Mouse (Mus musculus) liver, embryonic 15.5 days (tissue): ENCODE results near the gene Plcb4. TPM values are rescaled to one million over a fixed set of nuclear protein-coding genes. Genes with fewer than 3 reads are reported as not detected.

Source experiments
- ATAC-seq: fragments of 200-750 bp; cut with Nextera tagmentation; 2 replicates; pipeline ENCODE4 v1.8.0; 2017; ENCODE audit warnings: moderate number of reproducible peaks, mild to moderate bottlenecking, moderate library complexity; ENCODE audit not compliant: insufficient read depth
- H3K27ac ChIP-seq: fragments of 300-500 bp; sonication (generic); replicated peaks from 2 replicates; pipeline ENCODE4 v1.5.1; 2015; ENCODE audit warnings: mild to moderate bottlenecking, inconsistent platforms
- H3K27me3 ChIP-seq: fragments of 300-500 bp; sonication (generic); 2 replicates; pipeline ENCODE4 v1.6.1; 2015; ENCODE audit warnings: mild to moderate bottlenecking, inconsistent platforms
- H3K36me3 ChIP-seq: fragments of 300-500 bp; sonication (generic); replicated peaks from 2 replicates; pipeline ENCODE4 v1.6.1; 2015; ENCODE audit warnings: moderate library complexity, mild to moderate bottlenecking, inconsistent platforms
- H3K4me1 ChIP-seq: fragments of 300-500 bp; sonication (generic); replicated peaks from 2 replicates; pipeline ENCODE4 v1.6.1; 2015; ENCODE audit warnings: inconsistent platforms
- H3K4me2 ChIP-seq: fragments of 300-500 bp; sonication (generic); 2 replicates; pipeline ENCODE4 v1.6.1; 2015; ENCODE audit warnings: moderate library complexity, mild to moderate bottlenecking, inconsistent platforms
- H3K4me3 ChIP-seq: fragments of 300-500 bp; sonication (generic); replicated peaks from 2 replicates; pipeline ENCODE4 v1.5.1; 2015; ENCODE audit warnings: mild to moderate bottlenecking, inconsistent platforms
- H3K9ac ChIP-seq: fragments of 300-500 bp; sonication (generic); 2 replicates; pipeline ENCODE4 v1.6.1; 2015; ENCODE audit warnings: moderate library complexity, mild to moderate bottlenecking, inconsistent platforms
- H3K9me3 ChIP-seq: fragments of 300-500 bp; sonication (generic); replicated peaks from 2 replicates; pipeline ENCODE4 v1.6.1; 2016; ENCODE audit warnings: inconsistent platforms
- WGBS: fragments of 180-500 bp; shearing (Covaris S2); methylation state at CpG from one replicate; pipeline ENCODE4 v1.1.7; 2015; ENCODE audit warnings: mixed read lengths; ENCODE audit not compliant: insufficient replicate concordance; 5-methylcytosine and 5-hydroxymethylcytosine counted together
- polyA plus RNA-seq: library from polyadenylated mRNA; unstranded; fragments of >200 nt; fragmentation: Nextera tagmentation; extraction: Ambion mirVana; gene quantifications from 2 replicates; pipeline ENCODE4 v1.2.1, GENCODE M21; 2015

Plcb4 gene
- polyA plus RNA-seq, 1 experiment from 2014 or later = 1.6 TPM

DNA sequence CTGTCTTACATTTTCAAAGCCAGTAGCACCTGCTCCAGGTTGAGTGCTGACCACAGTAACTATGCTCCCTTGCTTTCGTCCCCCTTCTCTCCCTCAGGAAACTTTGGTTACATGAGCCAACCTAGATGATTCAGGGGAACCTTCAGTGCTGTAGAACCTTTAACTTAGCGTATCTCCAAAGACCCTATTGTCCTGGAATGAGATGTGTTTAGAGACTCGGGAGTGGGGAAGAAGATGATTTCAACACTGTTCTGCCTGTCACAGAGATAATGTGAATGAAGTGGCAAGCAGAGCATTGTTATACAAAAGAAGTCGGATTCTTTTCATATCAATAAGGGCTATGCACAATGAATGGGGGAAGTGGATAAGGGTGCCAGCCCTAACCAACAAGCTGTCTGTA is 10.8 kb upstream of the Plcb4 start:
- Histone ChIP-seq H3K4me1 (no peaks in the 10 kb centered on the region), H3K4me2 (no peak overlapping the region), H3K27me3 (no peaks in the 10 kb centered on the region), H3K36me3 (no peaks in the 10 kb centered on the region), H3K9ac (no peak overlapping the region), H3K4me3 (no peak overlapping the region), H3K9me3 (no peaks in the 10 kb centered on the region), H3K27ac (no peak overlapping the region)
- no peak for ATAC-seq
- 40% methylated on average over 4 of the region's 4 CpGs for WGBS

DNA sequence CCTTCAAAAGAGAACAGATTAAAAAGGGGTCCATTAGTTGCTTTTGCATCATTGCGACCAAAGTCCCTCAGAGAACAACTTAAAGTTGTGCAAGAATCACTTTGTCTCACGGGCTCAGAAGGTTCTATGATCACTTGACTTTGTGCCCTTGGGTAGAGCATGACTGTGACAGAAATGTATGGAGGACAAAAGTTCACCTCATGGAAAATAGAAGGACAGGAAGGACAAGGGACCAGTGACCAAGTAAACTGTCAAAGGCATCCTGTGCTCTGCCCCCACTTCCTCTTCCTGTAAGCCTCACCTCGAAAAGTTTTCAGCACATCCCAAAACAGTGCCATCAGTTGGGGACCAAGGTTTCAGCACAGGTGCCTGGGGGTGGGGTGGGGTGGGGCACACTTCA is 7.9 kb upstream of the Plcb4 start:
- Histone ChIP-seq H3K9ac (no peak overlapping the region), H3K27me3 (no peaks in the 10 kb centered on the region), H3K4me1 (no peaks in the 10 kb centered on the region), H3K4me3 (no peak overlapping the region), H3K27ac (no peak overlapping the region), H3K4me2 (no peak overlapping the region), H3K9me3 (no peaks in the 10 kb centered on the region), H3K36me3 (no peaks in the 10 kb centered on the region)
- 47% methylated on average over 3 of the region's 3 CpGs for WGBS
- ATAC-seq = no peak

DNA sequence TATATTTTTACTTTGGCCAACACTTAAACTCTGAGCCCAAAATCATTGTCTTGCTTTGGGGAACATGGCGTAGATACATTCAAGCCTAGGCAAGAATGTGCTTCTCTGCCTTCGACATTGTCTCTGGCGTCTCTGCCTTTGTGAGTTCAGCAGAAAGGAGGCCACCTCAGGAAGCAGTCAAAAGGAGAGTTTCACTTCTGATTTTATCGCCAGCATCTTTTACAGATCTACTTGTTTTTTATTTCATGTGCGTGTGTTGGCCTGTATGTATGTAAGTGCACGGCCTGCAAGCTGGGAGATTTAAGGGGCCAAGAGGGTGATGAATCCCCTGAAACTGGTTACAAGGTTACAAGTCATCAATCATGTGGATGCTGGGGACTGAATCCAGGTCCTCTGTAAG is 6.8 kb upstream of the Plcb4 start:
- Histone ChIP-seq H3K27me3 (no peaks in the 10 kb centered on the region), H3K36me3 (no peaks in the 10 kb centered on the region), H3K27ac (no peak overlapping the region), H3K9me3 (no peaks in the 10 kb centered on the region), H3K4me2 (no peak overlapping the region), H3K4me1 (no peaks in the 10 kb centered on the region), H3K9ac (no peak overlapping the region), H3K4me3 (no peak overlapping the region)
- ATAC-seq = no peak
- 70% methylated on average over 6 of the region's 6 CpGs for WGBS

DNA sequence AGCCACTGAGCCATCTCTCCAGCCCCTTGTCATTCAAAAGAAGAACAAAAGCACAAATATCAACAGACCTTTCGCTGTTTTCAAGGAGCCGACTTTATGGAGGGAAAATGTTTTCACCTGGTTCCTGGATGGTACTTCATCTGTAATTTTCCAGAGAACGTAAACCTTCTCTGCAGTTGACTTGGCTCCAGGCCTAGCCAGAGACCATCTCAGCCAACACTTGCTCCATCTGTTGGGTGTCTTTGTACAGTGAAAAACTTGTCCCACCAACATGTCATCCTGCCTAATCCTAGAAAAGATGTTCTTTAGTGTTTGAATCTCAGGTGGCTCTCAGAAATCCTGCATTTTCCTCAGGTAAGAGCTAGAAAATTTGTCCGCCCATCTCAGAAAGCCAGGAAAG is 6.4 kb upstream of the Plcb4 start:
- Histone ChIP-seq H3K36me3 (no peaks in the 10 kb centered on the region), H3K4me2 (no peak overlapping the region), H3K27ac (no peak overlapping the region), H3K9ac (no peak overlapping the region), H3K4me1 (no peaks in the 10 kb centered on the region), H3K27me3 (no peaks in the 10 kb centered on the region), H3K9me3 (no peaks in the 10 kb centered on the region), H3K4me3 (no peak overlapping the region)
- no peak for ATAC-seq
- 73% methylated on average over 4 of the region's 4 CpGs for WGBS

DNA sequence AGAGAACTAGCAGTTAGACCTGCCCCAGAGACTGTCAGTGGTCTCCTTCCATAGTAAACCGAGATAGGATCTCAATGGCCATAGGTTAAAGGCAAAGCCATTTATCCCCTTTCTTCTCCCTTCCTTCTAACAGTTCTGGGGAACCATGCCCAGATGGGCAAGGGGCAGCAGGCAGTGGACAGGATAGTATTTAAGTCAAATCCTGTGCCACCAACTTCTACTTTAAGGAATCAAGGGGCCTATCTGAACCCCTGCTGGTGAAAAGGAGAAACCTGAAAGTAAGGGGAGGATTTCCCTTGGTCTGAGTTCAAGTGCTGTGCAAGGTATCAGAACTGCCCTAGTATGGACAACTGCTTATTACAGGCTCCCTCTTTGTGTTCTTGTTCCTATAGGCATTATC is 2.9 kb upstream of the Plcb4 start:
- Histone ChIP-seq H3K9me3 (no peaks in the 10 kb centered on the region), H3K9ac (no peak overlapping the region), H3K4me1 (no peaks in the 10 kb centered on the region), H3K4me3 (no peak overlapping the region), H3K36me3 (no peaks in the 10 kb centered on the region), H3K27me3 (peaks cover 16% of the 10 kb centered on the region), H3K4me2 (no peak overlapping the region), H3K27ac (no peak overlapping the region)
- 39% methylated on average over 1 of the region's 1 CpGs for WGBS
- ATAC-seq = no peak

DNA sequence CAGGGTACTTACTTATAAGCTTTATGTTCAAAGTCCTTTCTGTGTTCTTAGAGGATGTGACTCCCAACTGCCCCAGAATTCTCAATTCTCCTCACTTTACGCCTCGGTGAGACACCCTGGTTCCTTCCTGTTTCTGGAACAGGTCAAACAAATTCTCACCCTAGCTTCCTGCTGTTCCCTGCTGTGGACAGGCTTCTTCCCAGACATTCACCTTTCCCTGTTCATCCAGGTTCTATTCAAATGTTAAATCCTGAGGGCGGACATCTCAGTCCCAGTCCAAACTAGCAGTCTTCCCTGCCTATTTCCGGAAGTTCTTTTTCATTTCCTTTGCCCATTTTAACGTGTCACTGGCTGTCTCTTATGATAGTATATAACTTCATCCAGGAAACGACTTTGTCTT is 2.2 kb upstream of the Plcb4 start:
- Histone ChIP-seq H3K9ac (no peak overlapping the region), H3K27ac (no peak overlapping the region), H3K4me1 (no peaks in the 10 kb centered on the region), H3K9me3 (no peaks in the 10 kb centered on the region), H3K36me3 (no peaks in the 10 kb centered on the region), H3K4me3 (no peak overlapping the region), H3K27me3 (peaks cover 16% of the 10 kb centered on the region), H3K4me2 (no peak overlapping the region)
- whole genome bisulfite sequencing = 41% methylated on average over 6 of the region's 6 CpGs
- ATAC-seq = no peak

DNA sequence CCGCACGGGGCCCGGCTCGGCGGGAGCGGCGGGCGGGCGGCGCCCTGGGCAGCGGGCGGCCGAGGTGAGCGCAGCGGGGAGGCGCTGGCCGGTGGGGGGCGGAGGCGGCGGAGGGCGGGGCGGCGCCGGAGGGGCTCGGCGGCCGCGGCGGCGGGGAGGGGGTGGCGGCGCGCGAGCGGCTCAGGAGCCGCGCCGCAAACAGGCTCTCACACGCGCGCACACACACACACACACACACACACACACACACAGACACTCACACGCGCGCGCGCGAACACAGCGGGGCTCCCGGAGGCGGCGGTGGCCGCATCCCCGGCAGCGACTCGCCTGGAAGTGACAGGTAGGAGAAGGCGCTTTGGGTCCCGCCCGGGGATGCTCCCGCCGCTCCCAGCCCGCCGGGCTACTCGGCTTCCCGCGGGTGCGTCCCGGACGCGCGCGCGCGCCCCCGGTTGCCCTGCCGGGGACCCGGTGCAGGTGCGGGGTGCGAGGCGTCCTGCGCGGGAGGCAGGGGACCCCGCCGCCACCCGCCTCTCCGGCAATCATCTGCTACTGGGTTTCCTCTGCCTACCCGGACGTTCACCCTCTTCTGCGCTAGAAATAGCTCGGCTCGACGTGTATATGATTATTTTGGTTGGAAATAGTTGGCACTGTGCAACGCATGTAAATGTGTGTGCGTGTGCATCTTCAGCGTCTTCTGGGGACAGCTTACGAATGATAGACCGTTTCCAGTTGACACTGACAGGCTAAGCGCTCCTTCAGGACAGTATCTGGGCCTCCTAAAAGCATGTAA is 775 bp downstream of the Plcb4 start:
- Histone ChIP-seq H3K9me3 (no peaks in the 10 kb centered on the region), H3K4me2 (peak overlapping the region; percentile 79), H3K27me3 (peaks cover 16% of the 10 kb centered on the region), H3K4me1 (no peaks in the 10 kb centered on the region), H3K27ac (peak overlapping the region; percentile 77), H3K4me3 (peak overlapping the region; percentile 67), H3K36me3 (no peaks in the 10 kb centered on the region), H3K9ac (peak overlapping the region; percentile 66)
- 1% methylated on average over 63 of the region's 97 CpGs for WGBS
- ATAC-seq = peak; percentile 70

DNA sequence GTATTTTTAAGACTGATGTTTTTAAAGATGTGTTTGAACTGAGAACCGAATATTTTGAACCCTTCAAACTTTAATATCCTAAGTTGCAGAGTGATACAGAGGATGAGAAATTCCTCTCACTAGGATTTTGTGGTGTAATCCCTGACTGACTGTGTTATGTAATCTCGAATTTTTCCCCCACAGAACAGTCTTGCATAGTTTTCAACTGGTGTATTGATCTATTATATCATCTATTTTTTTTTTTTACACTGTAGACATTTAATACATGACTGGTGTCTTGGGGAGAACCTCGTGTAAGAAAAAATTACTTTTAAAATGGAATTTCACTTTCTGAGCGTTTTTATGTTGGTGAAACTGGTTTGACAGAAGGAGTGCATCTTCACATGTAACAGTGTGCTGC is 2.0 kb downstream of the Plcb4 start:
- no peaks in the 10 kb centered on the region for H3K9me3 ChIP-seq
- no peak overlapping the region for H3K4me3 ChIP-seq
- H3K27me3 ChIP-seq = peaks cover 16% of the 10 kb centered on the region
- H3K4me1 ChIP-seq = no peaks in the 10 kb centered on the region
- 41% methylated on average over 4 of the region's 4 CpGs for WGBS
- no peaks in the 10 kb centered on the region for H3K36me3 ChIP-seq
- no peak overlapping the region for H3K27ac ChIP-seq
- H3K9ac ChIP-seq = no peak overlapping the region
- no peak for ATAC-seq
- H3K4me2 ChIP-seq = no peak overlapping the region

DNA sequence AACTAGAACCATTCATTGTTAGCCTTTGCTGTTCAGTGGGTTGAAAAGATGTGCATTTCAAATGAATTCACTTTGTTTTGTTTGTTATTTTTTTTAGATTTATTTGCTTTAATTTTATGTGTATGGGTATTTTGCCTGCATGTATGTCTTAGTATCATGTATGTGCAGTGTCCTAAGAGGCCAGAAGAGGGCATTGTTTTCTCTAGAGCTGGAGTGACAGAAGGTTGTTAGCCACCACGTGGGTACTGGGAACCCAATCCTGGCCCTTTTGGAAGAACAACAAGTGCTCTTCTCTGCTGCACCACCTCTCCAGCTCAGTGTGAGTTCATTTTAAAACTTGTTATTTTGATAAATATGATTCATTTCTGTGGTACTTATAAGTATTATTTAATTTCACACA is 5.0 kb downstream of the Plcb4 start:
- Histone ChIP-seq H3K4me2 (no peak overlapping the region), H3K4me1 (no peaks in the 10 kb centered on the region), H3K4me3 (no peak overlapping the region), H3K9ac (no peak overlapping the region), H3K27ac (no peak overlapping the region), H3K36me3 (no peaks in the 10 kb centered on the region), H3K9me3 (no peaks in the 10 kb centered on the region), H3K27me3 (peaks cover 16% of the 10 kb centered on the region)
- no peak for ATAC-seq
- WGBS = 53% methylated on average over 1 of the region's 1 CpGs

DNA sequence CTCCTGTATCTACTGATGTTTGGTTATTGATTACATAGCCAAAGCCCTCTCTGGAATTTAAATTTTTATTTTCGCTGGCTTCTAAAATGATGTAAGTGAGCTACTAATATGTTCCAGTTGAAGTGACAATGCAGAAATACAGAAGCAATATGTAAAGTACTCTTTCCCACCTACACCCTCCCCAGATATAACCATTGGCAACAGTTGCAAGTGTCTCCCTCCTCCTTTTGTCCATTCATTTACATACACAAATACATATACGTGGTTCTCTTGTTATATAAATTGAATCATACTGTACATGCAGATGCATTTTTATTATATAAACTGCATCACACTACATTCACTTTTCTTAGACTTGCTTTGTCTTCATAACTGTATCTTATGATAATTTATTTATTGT is 8.7 kb downstream of the Plcb4 start:
- Histone ChIP-seq H3K9ac (no peak overlapping the region), H3K9me3 (no peaks in the 10 kb centered on the region), H3K36me3 (no peaks in the 10 kb centered on the region), H3K4me3 (no peak overlapping the region), H3K4me2 (no peak overlapping the region), H3K4me1 (no peaks in the 10 kb centered on the region), H3K27ac (no peak overlapping the region), H3K27me3 (no peaks in the 10 kb centered on the region)
- no peak for ATAC-seq
- WGBS = 67% methylated on average over 2 of the region's 2 CpGs

DNA sequence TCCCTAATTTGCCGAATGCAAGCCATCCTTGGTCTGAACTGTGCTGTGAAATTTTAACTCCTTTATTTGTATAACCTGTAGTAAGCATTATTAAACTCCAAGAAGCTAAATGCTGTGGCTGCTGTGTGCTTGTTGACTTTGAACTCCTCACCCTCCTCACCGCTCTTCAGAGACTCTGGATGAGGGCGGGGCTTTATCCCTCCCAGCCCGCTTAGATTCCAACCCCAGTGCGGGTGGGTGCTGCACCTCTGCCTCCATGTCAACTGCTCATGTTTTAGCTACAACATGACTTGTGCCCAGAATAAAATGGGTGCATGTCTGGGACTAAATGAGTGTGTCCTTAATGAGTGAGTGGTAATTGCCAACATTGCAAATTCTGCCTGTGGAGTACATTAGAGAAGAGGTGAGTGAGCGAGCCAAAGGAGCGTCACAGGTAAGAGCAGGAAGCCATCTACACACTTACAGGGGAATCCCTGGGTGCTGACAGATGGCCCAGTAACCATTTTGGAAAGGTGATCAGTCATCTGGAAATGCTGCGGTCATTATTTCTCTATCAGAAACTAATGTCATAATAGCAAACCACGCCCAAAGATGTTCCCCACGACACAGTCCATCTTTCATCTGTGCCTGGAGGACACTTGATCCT is 13.8 kb downstream of the Plcb4 start:
- Histone ChIP-seq H3K4me2 (no peak overlapping the region), H3K4me1 (no peaks in the 10 kb centered on the region), H3K9ac (no peak overlapping the region), H3K27ac (no peak overlapping the region), H3K27me3 (no peaks in the 10 kb centered on the region), H3K9me3 (no peaks in the 10 kb centered on the region), H3K4me3 (no peak overlapping the region), H3K36me3 (no peaks in the 10 kb centered on the region)
- no peak for ATAC-seq
- 68% methylated on average over 10 of the region's 10 CpGs for WGBS

DNA sequence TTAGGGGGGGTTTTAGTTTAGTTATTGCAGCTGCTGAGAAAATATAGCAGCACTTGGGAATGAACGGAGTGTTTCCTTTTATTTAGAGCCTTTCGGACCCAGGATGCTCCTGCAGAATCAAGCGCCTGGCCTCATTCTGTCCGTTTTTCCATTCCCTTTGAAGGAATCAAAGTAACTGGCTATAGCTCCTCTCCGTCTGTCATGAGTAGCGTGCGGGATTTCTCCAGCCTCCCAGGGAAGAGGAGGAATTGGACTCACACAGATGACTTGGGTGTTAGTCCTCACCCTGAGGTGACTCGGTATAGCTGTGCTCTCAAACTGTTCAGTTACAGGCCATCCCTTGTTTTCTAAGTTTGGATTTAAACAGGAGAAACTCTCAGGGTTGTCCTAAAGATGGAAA is 14.8 kb downstream of the Plcb4 start:
- Histone ChIP-seq H3K9ac (no peak overlapping the region), H3K27me3 (no peaks in the 10 kb centered on the region), H3K27ac (no peak overlapping the region), H3K4me3 (no peak overlapping the region), H3K4me2 (no peak overlapping the region), H3K4me1 (no peaks in the 10 kb centered on the region), H3K9me3 (no peaks in the 10 kb centered on the region), H3K36me3 (no peaks in the 10 kb centered on the region)
- WGBS = 81% methylated on average over 8 of the region's 8 CpGs
- ATAC-seq = no peak
